Mouse (Mus musculus) spleen, postnatal 4 days (tissue): ENCODE measurements around the gene Lpar5.

Experiments
- DNase-seq, 2 experiments: peaks; one replicate each; pipeline ENCODE4 v3.0.0; 2022; ENCODE audit warnings: low spot score in 2 of 2

Gene Lpar5

DNA sequence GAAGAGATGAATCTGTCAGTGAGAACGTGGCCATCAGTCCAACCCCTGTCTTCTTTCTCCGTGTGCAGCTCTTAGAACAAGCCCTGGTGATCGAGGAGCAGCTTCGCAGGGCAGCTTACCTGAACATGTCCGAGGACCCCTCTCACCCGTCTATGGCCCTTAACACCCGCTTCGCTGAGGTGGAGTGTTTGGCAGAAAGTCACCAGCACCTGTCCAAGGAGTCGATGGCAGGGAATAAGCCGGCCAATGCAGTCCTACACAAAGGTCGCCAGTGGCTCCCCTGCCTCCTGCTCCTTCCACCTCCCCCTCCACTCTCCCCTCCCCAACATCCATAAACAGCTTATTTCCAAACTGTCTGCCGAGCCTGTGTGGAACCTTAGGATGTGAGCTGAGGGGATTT is 61.0 kb downstream of the Lpar5 start:
- DNase-seq: no peak

DNA sequence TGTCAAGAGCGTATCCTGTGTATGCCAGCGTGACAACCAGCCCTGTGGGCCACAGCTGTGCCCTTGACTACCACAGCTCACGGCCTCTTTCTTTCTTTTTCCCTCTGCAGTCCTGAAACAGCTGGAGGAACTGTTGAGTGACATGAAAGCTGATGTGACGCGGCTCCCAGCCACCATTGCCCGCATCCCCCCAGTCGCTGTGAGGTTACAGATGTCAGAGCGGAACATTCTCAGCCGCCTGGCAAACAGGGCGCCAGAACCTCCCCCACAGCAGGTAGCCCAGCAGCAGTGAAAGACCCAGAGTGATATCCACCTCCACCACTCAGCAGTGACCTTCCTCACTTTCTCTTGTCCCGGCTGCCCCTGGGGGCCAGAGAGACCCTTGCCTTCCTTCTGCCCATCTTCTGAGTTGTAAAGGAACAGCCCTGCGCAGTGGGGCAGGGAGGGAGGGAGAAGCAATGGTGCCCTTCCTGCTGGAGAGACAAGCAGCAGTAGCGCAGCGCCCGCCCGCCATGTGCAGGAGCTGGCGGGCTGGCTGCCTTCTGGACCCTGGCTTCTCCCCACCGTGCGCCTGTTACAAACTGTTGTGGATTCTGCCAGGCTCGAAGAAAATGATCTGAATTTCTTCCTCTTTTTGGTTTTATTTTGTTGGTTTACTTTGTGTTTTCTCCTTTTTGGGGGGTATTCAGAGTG is 62.1 kb downstream of the Lpar5 start:
- no peak for DNase-seq

DNA sequence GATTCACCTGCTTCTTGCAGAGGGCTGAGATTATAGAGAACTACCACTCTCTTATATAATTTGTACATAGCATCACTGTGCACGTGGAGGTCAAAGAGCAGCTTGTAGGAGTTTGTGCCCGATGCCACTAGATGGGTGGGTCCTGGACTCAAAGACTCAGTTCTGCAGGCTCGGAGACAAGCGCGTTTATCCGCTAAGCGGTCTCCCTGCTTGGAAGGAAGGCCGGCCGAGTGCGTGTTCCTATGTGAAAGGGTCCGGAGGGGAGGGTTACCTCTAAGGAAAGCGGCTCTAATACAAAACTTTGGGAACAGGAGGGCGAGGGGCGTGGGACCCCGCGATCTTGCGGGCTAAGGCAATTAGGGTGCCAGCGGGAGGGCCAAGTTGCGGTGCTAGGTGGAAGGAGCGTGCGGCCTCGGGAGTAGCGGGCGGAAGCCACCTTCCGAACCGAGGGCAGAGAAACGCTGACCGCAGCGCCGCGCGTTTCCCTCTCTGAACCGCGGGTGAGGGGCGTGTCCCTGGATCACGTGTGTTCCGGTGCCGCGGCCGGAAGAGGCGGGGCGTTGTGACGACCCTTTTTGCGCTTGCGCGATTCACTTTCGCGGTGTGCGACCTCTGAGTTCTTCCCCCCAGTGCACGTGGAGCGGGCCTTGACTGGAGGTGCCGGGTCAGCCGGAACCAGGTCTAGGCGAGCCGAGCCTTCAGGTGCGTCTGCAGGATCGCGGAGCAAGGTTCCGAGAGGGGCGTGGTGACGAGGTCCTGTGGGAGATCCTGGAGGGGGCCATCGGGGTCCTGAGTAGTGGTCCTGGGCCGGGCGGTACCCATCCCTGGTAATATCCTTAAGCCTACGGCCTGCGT is 63.8 kb downstream of the Lpar5 start, which contains the start of gene Nop2:
TSS of gene Nop2 (plus strand) at position 608 of the 855 bp plus-strand sequence.
- peak; percentile 88 to 93 for DNase-seq
